ENCODE assay signal across 22 mouse cellular contexts in genomic region chr12:8447612-8448011, GRCm38 (mm10). TPM values are rescaled to one million over a fixed set of nuclear protein-coding genes. Genes with fewer than 3 reads are reported as not detected.
DNase-seq lines count a peak whose midpoint lies in the region; ATAC-seq and TF ChIP-seq lines count a peak whose summit lies in the region.
"Had no signal": no experiment of that assay in that cellular context is flagged by ENCODE, and none has a peak within 500 bp of the region (broad histone marks: within the 10 kb centered on the region; RNA-seq: fewer than 3 reads in every experiment).

No protein-coding gene starts in this region.

- H3K79me2 ChIP-seq in heart, adult 2 months (replicated peaks; ENCODE audit: control insufficient read depth, insufficient read depth, low read length), result no peaks in the 10 kb centered on the region

- H3K9me3 ChIP-seq in midbrain, embryonic 11.5 days (ENCODE audit: control insufficient read depth, low read length), result no peaks in the 10 kb centered on the region
- no peaks in the 10 kb centered on the region for H3K9me3 ChIP-seq in midbrain, embryonic 15.5 days
- no peaks in the 10 kb centered on the region for H3K9me3 ChIP-seq in hindbrain, postnatal 0 days (ENCODE audit: low read length)
- H3K9me3 ChIP-seq: forebrain, embryonic 10.5 days; hindbrain, embryonic 15.5 days; intestine, embryonic 15.5 days; limb, embryonic 12.5 days; stomach, embryonic 15.5 days had no signal

- H3K27me3 ChIP-seq in heart, adult 2 months (ENCODE audit: control insufficient read depth, insufficient read depth, low read length), result no peaks in the 10 kb centered on the region
- no peaks in the 10 kb centered on the region for H3K27me3 ChIP-seq in midbrain, embryonic 11.5 days (ENCODE audit: control insufficient read depth, insufficient read depth, low read length)
- no peaks in the 10 kb centered on the region for H3K27me3 ChIP-seq in midbrain, embryonic 15.5 days (replicated peaks)
- H3K27me3 ChIP-seq in hindbrain, postnatal 0 days (ENCODE audit: insufficient read depth, low read length), result no peaks in the 10 kb centered on the region
- H3K27me3 ChIP-seq: hindbrain, embryonic 15.5 days; intestine, embryonic 15.5 days; limb, embryonic 12.5 days; stomach, embryonic 15.5 days had no signal

- no peak for ATAC-seq in midbrain, embryonic 11.5 days (ENCODE audit: low FRiP score)
- ATAC-seq in midbrain, embryonic 15.5 days (replicated peaks), result no peak
- no peak for ATAC-seq in hindbrain, postnatal 0 days
- ATAC-seq: forebrain, embryonic 16.5 days; intestine, embryonic 15.5 days; liver, postnatal 0 days had no signal

- TF ChIP-seq EP300 in heart, adult 2 months (IDR thresholded peaks at IDR 0.05; ENCODE audit: insufficient read depth, low read depth, low read length), result no peak

- peak in 1 of 2 experiments; percentile 68 for DNase-seq in heart, adult 2 months
- no peak for DNase-seq in heart, postnatal 36 days
- peak; percentile 40 for DNase-seq in left cerebral cortex, postnatal 4 days
- DNase-seq in left cerebral cortex, adult 9 months (ENCODE audit: low spot score in 2 of 2), result no peak
- DNase-seq in midbrain, embryonic 11.5 days (ENCODE audit: low spot score, missing footprints), result peak; percentile 72
- no peak for DNase-seq in hindbrain, postnatal 0 days (ENCODE audit: low spot score)
- DNase-seq: B cell, adult 2 months; cerebellum, adult 11 months; kidney, adult 8-10 months; kidney, postnatal 25 days; liver, postnatal 0 days; right cerebral cortex, adult 18-20 months; thymus, postnatal 25 days had no signal

- no peak for TF ChIP-seq CTCF in heart, adult 2 months (IDR thresholded peaks at IDR 0.05)
- no peak for TF ChIP-seq CTCF in hindbrain, postnatal 0 days (IDR thresholded peaks at IDR 0.05; ENCODE audit: low read depth)

- WGBS in heart, adult 2 months, result 85% methylated on average over 9 of the region's 9 CpGs
- 85% methylated on average over 9 of the region's 9 CpGs for whole genome bisulfite sequencing in midbrain, embryonic 11.5 days
- WGBS in midbrain, embryonic 15.5 days, result 88% methylated on average over 9 of the region's 9 CpGs
- 76% methylated on average over 9 of the region's 9 CpGs for WGBS in hindbrain, postnatal 0 days

- H3K9ac ChIP-seq in heart, adult 2 months (ENCODE audit: low read depth, low read length), result no peak overlapping the region
- H3K9ac ChIP-seq in midbrain, embryonic 11.5 days (ENCODE audit: low read length), result no peak overlapping the region
- H3K9ac ChIP-seq in midbrain, embryonic 15.5 days, result no peak overlapping the region
- H3K9ac ChIP-seq in hindbrain, postnatal 0 days (replicated peaks; ENCODE audit: low read length), result no peak overlapping the region
- H3K9ac ChIP-seq: hindbrain, embryonic 15.5 days; intestine, embryonic 15.5 days; limb, embryonic 12.5 days; liver, postnatal 0 days; stomach, embryonic 15.5 days had no signal

- peak overlapping the region; percentile 8 for H3K27ac ChIP-seq in heart, adult 2 months
- H3K27ac ChIP-seq in midbrain, embryonic 11.5 days (ENCODE audit: low read depth, low read length), result no peak overlapping the region
- H3K27ac ChIP-seq in midbrain, embryonic 15.5 days, result no peak overlapping the region
- H3K27ac ChIP-seq in hindbrain, postnatal 0 days, result no peak overlapping the region
- H3K27ac ChIP-seq: forebrain, embryonic 10.5 days; hindbrain, embryonic 15.5 days; intestine, embryonic 15.5 days; layer of hippocampus, adult 2 months; limb, embryonic 12.5 days; stomach, embryonic 15.5 days had no signal

- no peak overlapping the region for H3K4me3 ChIP-seq in heart, adult 2 months
- no peak overlapping the region for H3K4me3 ChIP-seq in midbrain, embryonic 11.5 days (ENCODE audit: low read depth, low read length)
- no peak overlapping the region for H3K4me3 ChIP-seq in midbrain, embryonic 15.5 days
- no peak overlapping the region for H3K4me3 ChIP-seq in hindbrain, postnatal 0 days (ENCODE audit: low read length)
- H3K4me3 ChIP-seq: forebrain, embryonic 10.5 days; hindbrain, embryonic 15.5 days; intestine, embryonic 15.5 days; layer of hippocampus, adult 2 months; limb, embryonic 12.5 days; stomach, embryonic 15.5 days had no signal

- H3K36me3 ChIP-seq in heart, adult 2 months (ENCODE audit: control insufficient read depth, insufficient read depth, low read length), result peaks cover 7% of the 10 kb centered on the region
- no peaks in the 10 kb centered on the region for H3K36me3 ChIP-seq in midbrain, embryonic 11.5 days (ENCODE audit: control insufficient read depth, insufficient read depth, low read length)
- H3K36me3 ChIP-seq in midbrain, embryonic 15.5 days (replicated peaks), result no peaks in the 10 kb centered on the region
- H3K36me3 ChIP-seq in hindbrain, postnatal 0 days (ENCODE audit: insufficient read depth, low read length), result no peaks in the 10 kb centered on the region
- H3K36me3 ChIP-seq: forebrain, embryonic 10.5 days; hindbrain, embryonic 15.5 days; intestine, embryonic 15.5 days; limb, embryonic 12.5 days; stomach, embryonic 15.5 days had no signal

- TF ChIP-seq POLR2A in heart, adult 2 months (IDR thresholded peaks at IDR 0.05; ENCODE audit: insufficient read depth, low read depth, low read length), result no peak

- H3K4me2 ChIP-seq in midbrain, embryonic 11.5 days, result no peak overlapping the region
- no peak overlapping the region for H3K4me2 ChIP-seq in midbrain, embryonic 15.5 days
- H3K4me2 ChIP-seq in hindbrain, postnatal 0 days (ENCODE audit: low read depth, low read length), result no peak overlapping the region
- H3K4me2 ChIP-seq: hindbrain, embryonic 15.5 days; intestine, embryonic 15.5 days; limb, embryonic 12.5 days; liver, embryonic 11.5 days; stomach, embryonic 15.5 days had no signal

- intact Hi-C loops in heart, adult 2 months (cut with DNase I), result no loop called here
- intact Hi-C loops in heart, postnatal 36 days (cut with DNase I), result no loop called here
- intact Hi-C loops in left cerebral cortex, postnatal 4 days (cut with DNase I), result no loop called here

- H3K4me1 ChIP-seq in heart, adult 2 months (ENCODE audit: control insufficient read depth, insufficient read depth, low read length), result peaks cover 33% of the 10 kb centered on the region
- H3K4me1 ChIP-seq in midbrain, embryonic 11.5 days (ENCODE audit: control insufficient read depth, insufficient read depth, low read length), result peaks cover 6% of the 10 kb centered on the region
- peaks cover 8% of the 10 kb centered on the region for H3K4me1 ChIP-seq in midbrain, embryonic 15.5 days
- peaks cover 7% of the 10 kb centered on the region for H3K4me1 ChIP-seq in hindbrain, postnatal 0 days (ENCODE audit: insufficient read depth, low read length)

RNA-seq across cellular contexts. Expression of gene Rhob, which starts 52.2 kb away (rescaled TPM):
- 100 to 1,000 TPM; 163 to 193 TPM for total RNA-seq in heart, adult 2 months (2021)
- 184 and 194 TPM in 2 replicates for polyA plus RNA-seq in heart, adult 2 months (2012; rRNA removed)
- total RNA-seq in heart, postnatal 36 days (2021), result 100 to 1,000 TPM; 145 to 186 TPM
- 100 to 1,000 TPM; 220 to 231 TPM for total RNA-seq in left cerebral cortex, postnatal 4 days (2021)
- polyA plus RNA-seq in midbrain, embryonic 11.5 days (2014; fragmentation: Nextera tagmentation; extraction: Ambion mirVana), result 58.4 and 59.8 TPM in 2 replicates
- 83.3 and 95.1 TPM in 2 replicates for polyA plus RNA-seq in midbrain, embryonic 15.5 days (2015; fragmentation: Nextera tagmentation; extraction: Ambion mirVana)
- 356 and 385 TPM in 2 replicates for total RNA-seq in hindbrain, postnatal 0 days (2014; rRNA removed)
- polyA plus RNA-seq in hindbrain, postnatal 0 days (2015; fragmentation: Nextera tagmentation; extraction: Ambion mirVana), result 71.4 and 71.7 TPM in 2 replicates

Comparison
In these comparisons a context has a peak if more than half of its experiments do, and no peak if none do; other contexts are left out.
1. DNase-seq: peak in left cerebral cortex, postnatal 4 days (single experiment) and midbrain, embryonic 11.5 days (single experiment); none in heart, postnatal 36 days (0 of 2), left cerebral cortex, adult 9 months (0 of 2) and hindbrain, postnatal 0 days (single experiment).